Mouse (Mus musculus): Measurements from ENCODE around the gene Cfap97. TPM values are rescaled to one million over a fixed set of nuclear protein-coding genes. Genes with fewer than 3 reads are reported as not detected.

Gene Cfap97
- polyA plus RNA-seq (2015; fragmentation: Nextera tagmentation; extraction: Ambion mirVana), result 17.2 and 19.2 TPM in 2 replicates

GRCm38 (mm10) chr8:46151202-46152062 is at the start of gene Cfap97:
Gene Cfap97, plus strand, starts transcription at chr8:46151771.

GRCm38 (mm10) chr8:46152064-46153031 is 777 bp downstream of the Cfap97 start, which contains the start of gene Snx25:
Gene Snx25, minus strand, starts transcription at chr8:46152159.

GRCm38 (mm10) chr8:46210404-46211315 is 59.1 kb downstream of the Cfap97 start, which contains the start of gene Slc25a4:
Gene Slc25a4, minus strand, starts transcription at chr8:46211284.

Small RNA genes within 50 kb of the gene (microRNA-seq; reads per million reads assigned to microRNA genes)
- 0 reads per million in 2 experiments for gene Gm23812

Other genes with a start within 250 kb of the Cfap97 start
- not detected in 2 replicates for gene Ccdc110, start 217.2 kb upstream of the Cfap97 start, polyA plus RNA-seq (2015; fragmentation: Nextera tagmentation; extraction: Ambion mirVana)
- gene 1700029J07Rik, start 176.5 kb upstream of the Cfap97 start, polyA plus RNA-seq (2015; fragmentation: Nextera tagmentation; extraction: Ambion mirVana), result 1.2 and 2.1 TPM in 2 replicates
- gene Ufsp2, start 176.2 kb upstream of the Cfap97 start, polyA plus RNA-seq (2015; fragmentation: Nextera tagmentation; extraction: Ambion mirVana), result 55.8 and 56.1 TPM in 2 replicates
- 0.69 and 0.80 TPM in 2 replicates for gene Lrp2bp, start 152.5 kb upstream of the Cfap97 start, polyA plus RNA-seq (2015; fragmentation: Nextera tagmentation; extraction: Ambion mirVana)
- gene Ankrd37, start 146.1 kb upstream of the Cfap97 start, polyA plus RNA-seq (2015; fragmentation: Nextera tagmentation; extraction: Ambion mirVana), result 4.7 and 7.4 TPM in 2 replicates
- gene Snx25, start 388 bp downstream of the Cfap97 start, polyA plus RNA-seq (2015; fragmentation: Nextera tagmentation; extraction: Ambion mirVana), result 3.4 TPM in 2 replicates
- 2,767 and 3,278 TPM in 2 replicates for gene Slc25a4, start 59.5 kb downstream of the Cfap97 start, polyA plus RNA-seq (2015; fragmentation: Nextera tagmentation; extraction: Ambion mirVana)
- not detected in 2 replicates for gene Helt, start 142.9 kb downstream of the Cfap97 start, polyA plus RNA-seq (2015; fragmentation: Nextera tagmentation; extraction: Ambion mirVana)